Mouse (Mus musculus): ENCODE data around the gene Mapkbp1. TPM values are rescaled to one million over a fixed set of nuclear protein-coding genes. Genes with fewer than 3 reads are reported as not detected.
A peak's percentile ranks its signal among the peaks of the same experiment; 100 is the strongest.

The Mapkbp1 gene
- total and polyA plus RNA-seq, 2 experiments from 2014 or later, result 7.4 to 64.6 TPM

DNA sequence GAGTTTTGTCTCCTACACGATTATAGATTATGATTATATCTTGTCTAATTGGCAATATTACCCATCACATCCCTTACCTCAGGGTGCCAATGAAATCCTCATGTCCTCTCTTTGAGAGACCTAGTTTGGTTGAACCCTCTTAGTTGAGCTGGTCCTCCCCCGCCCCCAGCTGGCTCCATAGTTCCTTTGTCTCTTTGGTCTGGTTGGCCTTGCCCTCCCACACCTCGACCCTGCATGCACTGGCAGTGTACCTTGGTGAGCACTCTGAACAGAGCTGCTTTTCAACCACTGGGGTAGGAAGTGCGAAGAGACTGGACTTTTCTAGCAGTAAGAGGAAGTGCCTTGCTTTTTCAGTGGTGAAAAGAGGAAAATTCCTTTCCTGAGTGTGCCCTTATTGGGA is 29.5 kb downstream of the Mapkbp1 start:
- no peak overlapping the region for H3K27ac ChIP-seq (ENCODE audit: low read depth, low read length)
- H3K4me3 ChIP-seq (ENCODE audit: low read depth, low read length), result no peak overlapping the region
- no peak for DNase-seq (ENCODE audit: low spot score)
- no peak overlapping the region for H3K4me2 ChIP-seq (ENCODE audit: low read depth, low read length, poor library complexity, severe bottlenecking)
- H3K27me3 ChIP-seq (ENCODE audit: insufficient read depth, low read length), result no peaks in the 10 kb centered on the region
- H3K4me1 ChIP-seq (ENCODE audit: insufficient read depth, low read length), result no peaks in the 10 kb centered on the region
- H3K9ac ChIP-seq (replicated peaks; ENCODE audit: low read length, poor library complexity, severe bottlenecking), result no peak overlapping the region
- H3K9me3 ChIP-seq (ENCODE audit: low read length), result no peaks in the 10 kb centered on the region
- peaks cover 7% of the 10 kb centered on the region; the same call in 1 of the 2 replicates for H3K36me3 ChIP-seq (ENCODE audit: insufficient read depth, low read length)
- TF ChIP-seq CTCF (IDR thresholded peaks at IDR 0.05), result no peak
- 72% methylated on average over 4 of the region's 4 CpGs for WGBS
- no peak for ATAC-seq (ENCODE audit: low FRiP score)

DNA sequence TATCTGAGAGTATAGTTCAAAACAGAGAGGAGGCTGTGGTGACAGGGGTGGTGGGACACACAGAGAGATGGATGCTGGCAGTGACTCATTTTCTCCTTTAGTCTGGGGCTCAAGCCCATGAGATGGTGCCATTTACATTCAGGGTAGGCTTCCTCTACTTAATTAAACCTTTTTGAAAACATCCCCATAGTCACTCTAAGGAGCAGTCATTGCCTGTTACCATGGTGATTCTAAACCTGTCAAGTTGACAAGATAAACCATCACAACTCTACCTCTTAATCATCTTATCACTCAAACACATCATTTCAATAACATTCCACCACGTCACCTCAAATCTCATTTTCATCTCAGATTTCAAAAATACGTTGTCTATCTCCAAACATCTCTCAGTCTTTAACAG is 31.5 kb downstream of the Mapkbp1 start:
- no peak for DNase-seq (ENCODE audit: low spot score)
- Histone ChIP-seq H3K9ac (replicated peaks; ENCODE audit: low read length, poor library complexity, severe bottlenecking) (no peak overlapping the region), H3K4me3 (ENCODE audit: low read depth, low read length) (no peak overlapping the region), H3K9me3 (ENCODE audit: low read length) (no peaks in the 10 kb centered on the region), H3K4me2 (ENCODE audit: low read depth, low read length, poor library complexity, severe bottlenecking) (no peak overlapping the region), H3K36me3 (ENCODE audit: insufficient read depth, low read length) (peaks cover 4% of the 10 kb centered on the region; the same call in 1 of the 2 replicates), H3K4me1 (ENCODE audit: insufficient read depth, low read length) (no peaks in the 10 kb centered on the region), H3K27me3 (ENCODE audit: insufficient read depth, low read length) (no peaks in the 10 kb centered on the region), H3K27ac (ENCODE audit: low read depth, low read length) (no peak overlapping the region)
- no peak for ATAC-seq (ENCODE audit: low FRiP score)
- TF ChIP-seq CTCF (IDR thresholded peaks at IDR 0.05), result no peak
- WGBS, result 75% methylated on average over 2 of the region's 2 CpGs

DNA sequence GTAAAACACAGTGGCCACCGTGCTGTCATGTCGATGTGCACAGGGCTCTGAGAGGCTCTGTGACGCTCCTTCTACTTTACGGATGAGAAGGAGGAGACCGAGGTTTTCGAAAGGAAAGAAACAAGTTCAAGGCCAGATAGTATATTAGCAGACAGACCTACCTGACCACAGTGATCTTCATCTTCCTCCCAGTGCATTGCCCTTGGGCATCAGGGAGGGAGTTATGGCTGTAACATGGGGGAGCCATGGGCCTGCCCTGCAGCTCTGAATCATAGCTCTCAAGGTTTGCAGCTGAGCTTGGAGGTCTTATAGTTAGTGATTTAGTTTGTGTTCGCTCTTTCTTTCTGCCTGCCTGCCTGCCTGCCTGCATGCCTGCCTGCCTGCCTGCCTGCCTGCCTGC is 34.2 kb downstream of the Mapkbp1 start:
- Histone ChIP-seq H3K27ac (ENCODE audit: low read depth, low read length) (no peak overlapping the region), H3K4me2 (ENCODE audit: low read depth, low read length, poor library complexity, severe bottlenecking) (no peak overlapping the region), H3K9me3 (ENCODE audit: low read length) (no peaks in the 10 kb centered on the region), H3K4me1 (ENCODE audit: insufficient read depth, low read length) (no peaks in the 10 kb centered on the region), H3K4me3 (ENCODE audit: low read depth, low read length) (no peak overlapping the region), H3K36me3 (ENCODE audit: insufficient read depth, low read length) (peaks cover 3% of the 10 kb centered on the region; the same call in 1 of the 2 replicates), H3K9ac (replicated peaks; ENCODE audit: low read length, poor library complexity, severe bottlenecking) (no peak overlapping the region), H3K27me3 (ENCODE audit: insufficient read depth, low read length) (no peaks in the 10 kb centered on the region)
- ATAC-seq (ENCODE audit: low FRiP score) (no peak), DNase-seq (ENCODE audit: low spot score) (no peak)
- no peak for TF ChIP-seq CTCF (IDR thresholded peaks at IDR 0.05)
- WGBS, result 93% methylated on average over 7 of the region's 7 CpGs

DNA sequence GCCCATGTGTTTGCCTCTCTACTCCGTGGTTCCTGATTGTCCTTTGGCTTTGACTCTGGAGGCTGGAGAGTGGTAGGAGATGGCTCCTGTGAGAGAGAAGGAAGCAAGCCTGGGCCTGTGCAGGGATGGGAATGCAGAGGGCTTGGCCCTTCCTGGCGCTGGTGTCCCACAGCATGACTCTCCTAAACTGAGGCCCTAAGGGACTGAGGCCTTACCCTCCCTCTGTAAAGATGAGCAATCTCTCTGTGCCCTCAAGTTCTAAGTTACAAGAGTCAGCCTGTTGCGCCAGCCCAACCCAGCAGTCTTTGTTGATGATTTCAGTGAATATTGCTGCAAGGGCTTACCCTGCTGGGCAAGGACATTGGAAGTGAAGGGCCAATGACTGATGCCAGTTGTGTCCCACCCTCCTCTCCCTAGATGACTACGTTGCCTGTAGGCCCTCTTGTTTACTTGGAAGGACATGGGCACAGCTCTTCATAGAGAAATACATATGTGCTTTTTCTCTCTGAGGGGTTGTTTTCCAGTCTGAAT is 35.2 kb downstream of the Mapkbp1 start:
- DNase-seq (ENCODE audit: low spot score), result no peak
- no peaks in the 10 kb centered on the region for H3K4me1 ChIP-seq (ENCODE audit: insufficient read depth, low read length)
- H3K4me2 ChIP-seq (ENCODE audit: low read depth, low read length, poor library complexity, severe bottlenecking), result no peak overlapping the region
- no peak overlapping the region for H3K4me3 ChIP-seq (ENCODE audit: low read depth, low read length)
- H3K36me3 ChIP-seq (ENCODE audit: insufficient read depth, low read length), result peaks cover 7% of the 10 kb centered on the region
- H3K27me3 ChIP-seq (ENCODE audit: insufficient read depth, low read length), result no peaks in the 10 kb centered on the region
- TF ChIP-seq CTCF (IDR thresholded peaks at IDR 0.05), result no peak
- no peak overlapping the region for H3K27ac ChIP-seq (ENCODE audit: low read depth, low read length)
- WGBS, result 83% methylated on average over 4 of the region's 4 CpGs
- no peak overlapping the region for H3K9ac ChIP-seq (replicated peaks; ENCODE audit: low read length, poor library complexity, severe bottlenecking)
- no peaks in the 10 kb centered on the region for H3K9me3 ChIP-seq (ENCODE audit: low read length)
- no peak for ATAC-seq (ENCODE audit: low FRiP score)

DNA sequence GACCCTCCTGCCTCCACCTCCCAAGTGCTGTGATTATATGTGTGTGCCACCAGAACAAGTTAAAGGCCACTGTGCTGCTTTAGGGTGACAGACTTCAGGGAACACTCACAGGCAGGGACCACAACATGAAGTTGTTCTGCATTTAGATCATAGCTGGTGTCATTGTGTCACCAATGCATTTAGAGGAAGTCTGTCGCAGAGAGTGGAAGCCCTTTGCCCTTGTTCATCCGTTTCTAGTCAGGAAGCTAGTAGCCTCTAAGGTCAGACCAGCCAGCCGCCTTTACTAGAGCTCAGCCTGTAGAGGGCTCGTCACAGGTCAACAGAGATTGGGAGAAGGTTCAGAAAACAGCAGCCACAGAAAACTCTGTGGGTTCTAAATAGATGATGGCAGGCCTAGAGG is 36.2 kb downstream of the Mapkbp1 start:
- DNase-seq (ENCODE audit: low spot score) (no peak), ATAC-seq (ENCODE audit: low FRiP score) (no peak)
- TF ChIP-seq CTCF (IDR thresholded peaks at IDR 0.05), result no peak
- H3K27me3 ChIP-seq (ENCODE audit: insufficient read depth, low read length), result no peaks in the 10 kb centered on the region
- no peak overlapping the region for H3K4me2 ChIP-seq (ENCODE audit: low read depth, low read length, poor library complexity, severe bottlenecking)
- H3K9ac ChIP-seq (replicated peaks; ENCODE audit: low read length, poor library complexity, severe bottlenecking), result no peak overlapping the region
- H3K4me3 ChIP-seq (ENCODE audit: low read depth, low read length), result no peak overlapping the region
- no peak overlapping the region for H3K27ac ChIP-seq (ENCODE audit: low read depth, low read length)
- 76% methylated on average over 4 of the region's 4 CpGs for WGBS
- H3K9me3 ChIP-seq (ENCODE audit: low read length), result no peaks in the 10 kb centered on the region
- H3K4me1 ChIP-seq (ENCODE audit: insufficient read depth, low read length), result no peaks in the 10 kb centered on the region
- H3K36me3 ChIP-seq (ENCODE audit: insufficient read depth, low read length), result peaks cover 17% of the 10 kb centered on the region

DNA sequence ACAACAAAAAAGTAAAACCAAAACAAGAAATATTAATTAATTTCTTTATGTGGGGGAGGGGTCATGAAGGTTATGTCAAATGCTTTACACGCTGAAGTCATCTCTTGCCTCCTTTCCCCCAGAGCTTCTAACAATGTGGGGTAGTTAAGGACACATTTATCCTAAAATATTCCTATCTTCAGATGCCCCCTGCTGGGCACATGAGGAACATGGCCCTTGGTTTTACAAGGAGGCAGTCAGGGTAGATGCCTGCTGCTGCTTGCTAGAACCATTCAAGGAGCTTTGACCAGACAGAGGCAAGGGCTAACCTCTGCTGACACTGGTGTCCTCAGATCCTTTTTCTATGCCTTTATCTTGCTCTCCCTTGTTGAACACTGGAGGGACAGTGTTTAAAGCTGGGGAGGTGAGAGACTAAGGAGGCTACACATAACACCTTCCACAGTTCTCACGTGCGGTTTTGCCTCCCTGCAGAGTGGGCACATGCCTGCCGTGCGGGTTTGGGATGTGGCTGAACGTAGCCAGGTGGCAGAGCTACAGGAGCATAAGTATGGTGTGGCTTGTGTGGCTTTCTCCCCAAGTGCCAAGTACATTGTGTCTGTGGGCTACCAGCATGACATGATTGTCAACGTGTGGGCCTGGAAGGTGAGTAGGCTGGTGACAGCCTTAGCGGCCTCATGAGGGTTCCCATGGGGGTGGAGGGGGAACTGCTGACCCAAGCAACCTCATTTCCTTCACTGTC is 39.1 kb downstream of the Mapkbp1 start:
- ATAC-seq (ENCODE audit: low FRiP score) (no peak), DNase-seq (ENCODE audit: low spot score) (peak; percentile 63)
- Histone ChIP-seq H3K36me3 (ENCODE audit: insufficient read depth, low read length) (peaks cover 32% of the 10 kb centered on the region), H3K4me1 (ENCODE audit: insufficient read depth, low read length) (no peaks in the 10 kb centered on the region), H3K27me3 (ENCODE audit: insufficient read depth, low read length) (no peaks in the 10 kb centered on the region), H3K9ac (replicated peaks; ENCODE audit: low read length, poor library complexity, severe bottlenecking) (no peak overlapping the region), H3K4me3 (ENCODE audit: low read depth, low read length) (no peak overlapping the region), H3K9me3 (ENCODE audit: low read length) (no peaks in the 10 kb centered on the region), H3K27ac (ENCODE audit: low read depth, low read length) (no peak overlapping the region), H3K4me2 (ENCODE audit: low read depth, low read length, poor library complexity, severe bottlenecking) (no peak overlapping the region)
- peak; percentile 77 for TF ChIP-seq CTCF (IDR thresholded peaks at IDR 0.05)
- WGBS, result 77% methylated on average over 8 of the region's 8 CpGs
